Mouse (Mus musculus): ENCODE data around the gene Abhd17a. TPM values are rescaled to one million over a fixed set of nuclear protein-coding genes. Genes with fewer than 3 reads are reported as not detected.
A peak's percentile ranks its signal among the peaks of the same experiment; 100 is the strongest.

The Abhd17a gene
- polyA plus RNA-seq, 1 experiment from 2014 or later: 109 TPM

DNA sequence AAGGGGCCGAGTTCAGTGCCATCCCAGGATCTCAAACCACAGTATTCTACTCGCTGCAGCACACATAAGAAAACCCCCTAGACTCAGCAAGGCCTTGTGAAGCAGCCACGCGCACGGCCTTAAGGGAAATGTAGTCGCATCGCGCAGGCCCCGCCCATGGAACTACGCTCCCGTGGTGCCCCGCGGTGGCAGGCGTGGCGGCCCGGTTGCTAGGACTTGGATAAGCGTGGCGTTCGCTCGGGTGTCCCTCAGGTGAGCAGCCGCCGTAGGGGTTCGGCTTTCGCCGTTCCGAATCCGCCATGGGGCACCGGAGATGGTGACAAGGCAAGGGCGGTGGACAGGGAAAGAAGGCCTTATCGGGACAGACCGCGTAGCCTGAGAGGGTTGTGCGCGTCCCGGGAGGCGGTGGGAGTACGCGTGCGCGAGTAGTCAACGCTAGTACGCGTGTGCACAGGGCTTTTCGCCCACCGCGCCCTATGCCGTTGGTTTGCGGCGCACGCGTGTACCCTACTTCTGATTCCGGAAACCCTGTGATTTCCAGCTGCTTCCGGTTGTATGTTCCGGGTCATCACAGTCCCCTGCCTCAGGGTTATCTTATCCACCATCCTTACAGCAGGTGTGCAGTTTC lies 12.7 kb upstream of the Abhd17a start, which contains the start of the genes Scamp4 and Adat3:
Gene Scamp4 (plus strand): TSS at position 175 of the 628 bp plus-strand sequence.
Gene Adat3 (plus strand): TSS at position 183 of the 628 bp plus-strand sequence.
- peaks cover 13% of the 10 kb centered on the region for H3K36me3 ChIP-seq (ENCODE audit: control insufficient read depth, insufficient read depth, low read length)
- peak; percentile 99 for DNase-seq (ENCODE audit: low spot score, missing footprints)
- WGBS: under 1% methylated on average over 54 of the region's 54 CpGs
- H3K9ac ChIP-seq (ENCODE audit: low read length): peak within 1 kb of the TSS; percentile 61
- peak; percentile 96 for ATAC-seq (ENCODE audit: low FRiP score)
- no peaks in the 10 kb centered on the region for H3K9me3 ChIP-seq (ENCODE audit: control insufficient read depth, low read length)
- H3K4me1 ChIP-seq (ENCODE audit: control insufficient read depth, insufficient read depth, low read length): peaks cover 14% of the 10 kb centered on the region
- H3K4me3 ChIP-seq (ENCODE audit: low read depth, low read length): peak within 1 kb of the TSS; percentile 65
- no peaks in the 10 kb centered on the region for H3K27me3 ChIP-seq (ENCODE audit: control insufficient read depth, insufficient read depth, low read length)
- H3K4me2 ChIP-seq: peak within 1 kb of the TSS; percentile 69
- peak within 1 kb of the TSS; percentile 55; the same call in 1 of the 2 replicates for H3K27ac ChIP-seq (ENCODE audit: low read depth, low read length)

DNA sequence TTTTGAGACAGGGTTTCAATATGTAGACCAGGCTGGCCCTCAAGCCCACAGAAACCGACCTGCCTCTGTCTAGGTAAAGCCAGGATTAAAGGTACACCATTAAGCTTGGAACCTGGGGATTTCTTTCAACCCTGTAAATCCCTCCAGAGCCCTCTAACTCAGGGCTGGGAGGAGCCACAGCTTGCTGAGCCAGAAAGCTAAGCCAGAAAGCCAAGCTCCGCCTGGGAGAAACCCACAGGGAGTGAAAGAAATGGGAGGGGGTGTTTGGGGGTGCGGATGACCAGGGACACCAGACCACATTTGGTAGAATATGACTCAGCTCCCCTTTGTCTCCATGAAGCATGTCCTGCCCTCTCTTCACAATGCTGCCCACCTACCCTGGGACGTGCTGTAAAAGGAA lies 6.2 kb upstream of the Abhd17a start:
- H3K4me2 ChIP-seq: no peak overlapping the region
- DNase-seq (ENCODE audit: low spot score, missing footprints) (no peak), ATAC-seq (ENCODE audit: low FRiP score) (no peak)
- H3K9ac ChIP-seq (ENCODE audit: low read length): no peak overlapping the region
- H3K9me3 ChIP-seq (ENCODE audit: control insufficient read depth, low read length): no peaks in the 10 kb centered on the region
- no peaks in the 10 kb centered on the region for H3K4me1 ChIP-seq (ENCODE audit: control insufficient read depth, insufficient read depth, low read length)
- no peak overlapping the region for H3K4me3 ChIP-seq (ENCODE audit: low read depth, low read length)
- no peaks in the 10 kb centered on the region for H3K36me3 ChIP-seq (ENCODE audit: control insufficient read depth, insufficient read depth, low read length)
- H3K27ac ChIP-seq (ENCODE audit: low read depth, low read length): no peak overlapping the region
- 42% methylated on average over 4 of the region's 4 CpGs for WGBS
- H3K27me3 ChIP-seq (ENCODE audit: control insufficient read depth, insufficient read depth, low read length): no peaks in the 10 kb centered on the region

DNA sequence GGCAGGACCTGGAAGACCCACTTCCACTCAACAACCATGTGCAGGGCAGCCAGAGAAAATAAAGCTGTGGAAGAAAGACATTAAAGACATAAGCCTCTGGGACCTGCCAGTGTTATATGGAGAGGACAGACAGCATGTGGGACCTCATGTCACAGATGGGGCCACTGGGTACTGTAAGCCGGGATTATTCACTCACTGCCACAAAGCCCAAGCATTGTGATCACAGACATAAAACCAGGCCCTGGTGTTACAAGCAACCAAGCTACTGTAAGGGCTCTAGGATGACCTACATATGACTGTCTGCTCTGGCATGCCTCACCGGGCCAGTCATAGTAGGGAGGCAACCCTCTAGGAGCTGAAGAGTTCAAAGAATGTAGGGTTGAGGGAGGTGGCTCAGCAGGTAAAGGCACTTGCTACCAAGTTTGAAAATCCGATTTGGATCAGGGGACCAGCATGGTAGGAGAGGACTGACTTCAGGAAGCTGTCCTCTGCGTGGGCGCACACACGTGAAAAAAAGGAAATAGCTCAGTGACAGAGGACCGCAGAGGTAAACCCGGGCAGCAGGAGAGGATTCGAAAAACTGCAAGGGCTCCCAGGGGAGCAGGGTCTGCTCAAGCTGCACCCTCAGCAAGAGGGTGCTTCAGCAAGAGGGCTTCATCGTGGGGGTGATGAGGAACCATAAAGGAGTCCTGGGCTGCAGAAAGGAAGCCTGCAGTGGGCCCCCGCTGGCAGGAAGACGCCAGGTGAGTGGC lies 838 bp downstream of the Abhd17a start:
- DNase-seq (ENCODE audit: low spot score, missing footprints) (no peak), ATAC-seq (ENCODE audit: low FRiP score) (no peak)
- Histone ChIP-seq H3K36me3 (ENCODE audit: control insufficient read depth, insufficient read depth, low read length) (no peaks in the 10 kb centered on the region; the same call in 1 of the 2 replicates), H3K4me3 (ENCODE audit: low read depth, low read length) (peak overlapping the region; percentile 95), H3K27ac (ENCODE audit: low read depth, low read length) (no peak overlapping the region), H3K4me1 (ENCODE audit: control insufficient read depth, insufficient read depth, low read length) (peaks cover 17% of the 10 kb centered on the region), H3K9me3 (ENCODE audit: control insufficient read depth, low read length) (no peaks in the 10 kb centered on the region), H3K4me2 (peak overlapping the region; percentile 97), H3K27me3 (ENCODE audit: control insufficient read depth, insufficient read depth, low read length) (no peaks in the 10 kb centered on the region), H3K9ac (ENCODE audit: low read length) (peak overlapping the region; percentile 89)
- 21% methylated on average over 12 of the region's 12 CpGs for WGBS

DNA sequence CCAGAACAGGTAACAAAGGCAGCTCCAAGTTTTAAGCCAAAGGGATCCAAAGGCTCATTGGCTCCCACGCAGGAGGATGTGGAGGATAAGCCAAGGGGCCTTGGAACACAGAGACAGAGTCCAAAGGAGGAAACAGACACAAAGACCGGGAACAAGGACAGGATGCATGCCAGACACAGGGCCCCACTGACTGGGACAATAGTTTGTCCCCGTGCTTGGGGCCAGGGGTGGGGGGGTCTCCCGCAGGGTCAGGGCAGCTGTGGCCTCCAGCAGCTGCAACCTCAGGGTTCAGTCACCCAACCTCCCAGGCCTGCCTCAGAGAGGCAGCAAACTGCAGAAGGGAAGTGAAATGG lies 2.9 kb downstream of the Abhd17a start:
- Histone ChIP-seq H3K4me3 (ENCODE audit: low read depth, low read length) (no peak overlapping the region), H3K4me1 (ENCODE audit: control insufficient read depth, insufficient read depth, low read length) (peaks cover 17% of the 10 kb centered on the region)

DNA sequence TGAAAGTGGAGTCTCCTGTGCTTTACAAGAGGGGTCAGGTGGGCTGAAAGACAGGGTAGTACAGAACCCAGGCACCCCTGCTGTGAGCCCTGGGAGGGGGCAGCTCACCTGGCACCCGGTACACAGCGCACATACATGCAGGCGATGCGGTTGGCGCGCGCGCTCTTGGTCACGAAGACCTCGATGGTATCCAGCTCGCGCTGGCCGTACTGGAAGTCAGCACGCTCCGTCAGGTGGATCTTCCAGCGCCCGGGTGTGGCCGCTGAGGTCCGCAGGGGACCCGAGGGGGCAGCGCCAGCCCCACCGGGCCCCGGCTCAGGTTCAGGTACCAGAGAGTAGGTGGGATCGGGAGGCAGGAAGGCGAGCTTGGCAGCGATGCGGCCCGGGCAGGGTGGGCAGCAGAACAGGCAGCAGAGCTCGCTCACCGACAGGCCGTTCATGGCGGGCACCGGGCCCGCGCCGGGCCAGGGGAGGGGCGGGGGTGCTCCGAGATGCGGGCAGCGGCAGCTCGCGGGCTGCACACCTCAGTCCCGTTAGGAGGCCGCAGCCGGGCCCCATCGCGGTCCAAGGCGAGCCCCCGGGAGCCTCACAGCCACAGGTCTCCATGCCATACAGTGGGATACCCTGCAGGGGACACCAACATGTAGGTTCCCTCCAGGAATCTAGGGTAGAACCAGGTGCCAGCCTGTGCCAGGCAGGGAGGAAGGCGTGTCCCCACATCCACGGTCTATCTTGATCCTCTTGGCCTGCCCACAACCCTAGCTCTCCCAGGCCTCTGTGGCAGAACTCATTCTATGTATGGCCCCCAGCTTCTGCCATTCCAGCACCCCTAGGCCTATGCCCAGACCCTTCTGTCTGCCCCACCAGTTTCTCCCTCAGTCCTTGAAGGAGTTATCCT lies 3.5 kb downstream of the Abhd17a start:
- H3K4me2 ChIP-seq: no peak overlapping the region
- 94% methylated on average over 46 of the region's 51 CpGs for WGBS
- H3K27ac ChIP-seq (ENCODE audit: low read depth, low read length): no peak overlapping the region; the same call in 1 of the 2 replicates
- no peaks in the 10 kb centered on the region; the same call in none of the 2 replicates for H3K36me3 ChIP-seq (ENCODE audit: control insufficient read depth, insufficient read depth, low read length)
- no peaks in the 10 kb centered on the region for H3K27me3 ChIP-seq (ENCODE audit: control insufficient read depth, insufficient read depth, low read length)
- peak overlapping the region; percentile 14; the same call in 1 of the 2 replicates for H3K9ac ChIP-seq (ENCODE audit: low read length)
- DNase-seq (ENCODE audit: low spot score, missing footprints): no peak
- H3K4me3 ChIP-seq (ENCODE audit: low read depth, low read length): no peak overlapping the region
- H3K9me3 ChIP-seq (ENCODE audit: control insufficient read depth, low read length): no peaks in the 10 kb centered on the region
- H3K4me1 ChIP-seq (ENCODE audit: control insufficient read depth, insufficient read depth, low read length): peaks cover 17% of the 10 kb centered on the region
- no peak for ATAC-seq (ENCODE audit: low FRiP score)

More for the DNA sequence above, 2.9 kb downstream of the Abhd17a start:
- ATAC-seq (ENCODE audit: low FRiP score) (no peak), DNase-seq (ENCODE audit: low spot score, missing footprints) (no peak)
- 35% methylated on average over 4 of the region's 4 CpGs for WGBS
- Histone ChIP-seq H3K36me3 (ENCODE audit: control insufficient read depth, insufficient read depth, low read length) (no peaks in the 10 kb centered on the region; the same call in none of the 2 replicates), H3K27ac (ENCODE audit: low read depth, low read length) (peak overlapping the region; percentile 27; the same call in 1 of the 2 replicates), H3K9me3 (ENCODE audit: control insufficient read depth, low read length) (no peaks in the 10 kb centered on the region), H3K9ac (ENCODE audit: low read length) (peak overlapping the region; percentile 14; the same call in 1 of the 2 replicates), H3K4me2 (no peak overlapping the region), H3K27me3 (ENCODE audit: control insufficient read depth, insufficient read depth, low read length) (no peaks in the 10 kb centered on the region)

DNA sequence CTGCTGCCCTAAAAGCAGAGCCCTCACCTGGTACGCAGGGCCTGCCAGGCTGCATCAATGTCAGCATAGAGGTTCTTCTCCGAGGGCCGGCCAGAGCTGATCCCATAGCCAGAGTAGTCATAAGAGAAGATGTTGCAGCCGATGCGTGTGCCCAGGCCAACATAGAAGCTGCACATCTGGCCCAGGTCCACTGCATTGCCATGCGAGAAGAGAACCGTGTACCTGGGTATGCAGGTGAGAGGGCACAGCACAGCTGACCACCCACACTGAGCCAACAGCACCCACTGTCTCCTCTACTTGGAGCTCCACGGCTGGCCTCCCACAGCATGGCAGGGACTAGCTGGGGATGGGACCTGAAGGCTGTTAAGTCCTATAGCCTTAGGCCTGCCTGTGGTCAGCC lies 4.6 kb downstream of the Abhd17a start:
- Histone ChIP-seq H3K9me3 (ENCODE audit: control insufficient read depth, low read length) (no peaks in the 10 kb centered on the region), H3K4me3 (ENCODE audit: low read depth, low read length) (no peak overlapping the region), H3K4me2 (no peak overlapping the region), H3K36me3 (ENCODE audit: control insufficient read depth, insufficient read depth, low read length) (no peaks in the 10 kb centered on the region; the same call in none of the 2 replicates), H3K9ac (ENCODE audit: low read length) (no peak overlapping the region), H3K27ac (ENCODE audit: low read depth, low read length) (no peak overlapping the region), H3K4me1 (ENCODE audit: control insufficient read depth, insufficient read depth, low read length) (peaks cover 17% of the 10 kb centered on the region), H3K27me3 (ENCODE audit: control insufficient read depth, insufficient read depth, low read length) (no peaks in the 10 kb centered on the region)
- ATAC-seq (ENCODE audit: low FRiP score): no peak
- DNase-seq (ENCODE audit: low spot score, missing footprints): peak; percentile 8
- 96% methylated on average over 8 of the region's 8 CpGs for WGBS

DNA sequence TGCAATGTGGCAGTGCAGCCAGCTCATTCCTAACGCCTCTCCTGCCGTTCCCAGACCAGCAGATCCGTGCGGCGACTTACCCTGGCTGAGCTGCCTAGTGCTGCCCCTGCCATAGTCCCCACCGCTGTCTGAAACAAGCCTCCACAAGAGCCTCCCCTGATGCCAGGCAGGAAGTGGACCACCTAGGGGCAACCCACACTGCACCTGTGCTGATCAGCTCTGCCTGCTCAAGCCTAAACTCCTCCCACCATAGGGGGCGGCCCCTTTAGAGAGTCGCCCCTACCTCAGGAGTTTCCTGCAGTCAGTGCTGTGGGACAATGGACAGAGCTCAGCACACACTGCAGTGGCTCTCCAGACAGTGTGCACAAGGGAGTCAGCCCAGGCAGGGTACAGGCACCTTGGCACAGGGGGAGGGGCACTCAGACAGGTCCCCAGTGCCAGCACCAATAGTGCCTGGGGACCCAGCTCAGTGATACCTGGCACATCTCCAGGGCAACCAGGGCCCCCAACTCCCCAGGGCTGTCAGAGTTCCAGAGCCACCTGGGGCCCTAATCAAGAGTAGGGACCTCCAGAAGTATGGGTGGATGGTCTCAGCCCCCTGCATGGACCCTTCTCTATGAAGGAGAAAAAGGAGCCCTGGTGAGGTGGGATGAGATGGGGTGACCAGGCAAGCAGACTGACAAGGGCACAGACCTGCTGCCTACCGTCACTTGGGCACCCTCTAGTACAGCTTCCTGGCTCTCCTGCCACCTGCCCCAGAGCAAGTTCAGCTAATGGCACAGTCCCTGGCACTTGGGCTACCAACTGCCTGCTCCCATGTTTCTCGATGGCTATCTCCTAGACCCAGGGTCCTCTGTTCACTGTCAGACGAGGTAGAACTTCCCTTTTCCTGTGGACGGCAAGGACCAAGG lies 5.2 kb downstream of the Abhd17a start:
- H3K4me1 ChIP-seq (ENCODE audit: control insufficient read depth, insufficient read depth, low read length): peaks cover 17% of the 10 kb centered on the region
- H3K27ac ChIP-seq (ENCODE audit: low read depth, low read length): no peak overlapping the region

DNA sequence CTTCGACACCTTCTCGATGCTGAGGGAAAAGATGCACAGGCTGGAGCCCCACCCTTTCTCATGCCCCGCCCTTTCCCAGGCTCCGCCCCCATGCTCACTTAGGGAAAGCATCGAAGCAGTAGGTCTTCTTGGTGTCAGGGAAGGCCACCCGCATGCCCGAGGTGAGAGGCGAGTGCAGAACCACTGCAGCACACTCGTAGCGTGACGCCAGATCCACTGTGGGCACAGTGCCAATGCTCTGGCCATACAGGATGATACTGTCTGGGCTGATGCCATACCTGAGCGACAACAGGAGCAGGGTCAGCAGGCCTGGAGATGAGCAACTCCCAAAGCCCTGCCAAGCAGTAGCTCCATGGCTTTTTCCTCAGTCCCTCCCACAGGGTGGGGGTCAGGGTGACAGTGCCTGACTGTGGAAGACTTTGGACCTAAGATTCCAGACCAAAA lies 6.1 kb downstream of the Abhd17a start:
- no peak overlapping the region for H3K4me2 ChIP-seq
- no peak for ATAC-seq (ENCODE audit: low FRiP score)

More for the DNA sequence above, 5.2 kb downstream of the Abhd17a start:
- H3K27me3 ChIP-seq (ENCODE audit: control insufficient read depth, insufficient read depth, low read length): no peaks in the 10 kb centered on the region
- ATAC-seq (ENCODE audit: low FRiP score): no peak
- no peaks in the 10 kb centered on the region for H3K9me3 ChIP-seq (ENCODE audit: control insufficient read depth, low read length)
- H3K9ac ChIP-seq (ENCODE audit: low read length): no peak overlapping the region
- H3K4me3 ChIP-seq (ENCODE audit: low read depth, low read length): no peak overlapping the region
- peak; percentile 80 for DNase-seq (ENCODE audit: low spot score, missing footprints)
- WGBS: 77% methylated on average over 12 of the region's 12 CpGs
- no peak overlapping the region for H3K4me2 ChIP-seq
- no peaks in the 10 kb centered on the region; the same call in none of the 2 replicates for H3K36me3 ChIP-seq (ENCODE audit: control insufficient read depth, insufficient read depth, low read length)

More for the DNA sequence above, 6.1 kb downstream of the Abhd17a start:
- Histone ChIP-seq H3K27me3 (ENCODE audit: control insufficient read depth, insufficient read depth, low read length) (no peaks in the 10 kb centered on the region), H3K9ac (ENCODE audit: low read length) (no peak overlapping the region), H3K9me3 (ENCODE audit: control insufficient read depth, low read length) (no peaks in the 10 kb centered on the region), H3K4me1 (ENCODE audit: control insufficient read depth, insufficient read depth, low read length) (peaks cover 12% of the 10 kb centered on the region), H3K27ac (ENCODE audit: low read depth, low read length) (no peak overlapping the region), H3K4me3 (ENCODE audit: low read depth, low read length) (no peak overlapping the region), H3K36me3 (ENCODE audit: control insufficient read depth, insufficient read depth, low read length) (no peaks in the 10 kb centered on the region; the same call in none of the 2 replicates)
- DNase-seq (ENCODE audit: low spot score, missing footprints): no peak
- 68% methylated on average over 12 of the region's 12 CpGs for WGBS
